Mouse (Mus musculus) cerebellum, adult 2 months (tissue): ENCODE measurements at regions not wholly inside any gene's neighbourhood (a gene's known extent, or its start where the extent isn't known, plus 50 kb on each side); places are given as distances from the start of the nearest gene placed in this dataset.

Experiments used
- CTCF ChIP-seq: fragments of 200-500 bp; IDR thresholded peaks from 2 replicates; pipeline ENCODE4 v1.5.1; 2011; ENCODE audit warnings: low read depth, mild to moderate bottlenecking, control low read depth, low read length, moderate library complexity, borderline replicate concordance; ENCODE audit not compliant: insufficient read depth
- POLR2A ChIP-seq: fragments of 200-500 bp; IDR thresholded peaks from 2 replicates; pipeline ENCODE4 v1.6.1; 2011; ENCODE audit warnings: low read length, control low read depth, borderline replicate concordance; ENCODE audit not compliant: insufficient read depth

GRCm38 (mm10) chr1:183686056-183686455, 268.0 kb downstream of the Hhipl2 start:
- TF ChIP-seq POLR2A = no peak
- no peak for TF ChIP-seq CTCF
